Mouse (Mus musculus): ENCODE data around the gene Ccr1. TPM values are rescaled to one million over a fixed set of nuclear protein-coding genes. Genes with fewer than 3 reads are reported as not detected.

Ccr1 gene
- polyA plus RNA-seq (2015; fragmentation: Nextera tagmentation; extraction: Ambion mirVana): 4.2 and 5.8 TPM in 2 replicates

GRCm38 (mm10) chr9:123968290-123968912, at the start of gene Ccr1:
Ccr1 (minus strand) TSS chr9:123968692.
- H3K4me1 ChIP-seq: no peaks in the 10 kb centered on the region
- no peaks in the 10 kb centered on the region for H3K27me3 ChIP-seq
- no peak within 1 kb of the TSS for H3K4me2 ChIP-seq
- no peak for ATAC-seq (ENCODE audit: insufficient number of reproducible peaks, low FRiP score, low TSS enrichment, low read depth)
- no peak within 1 kb of the TSS for H3K9ac ChIP-seq
- H3K9me3 ChIP-seq: no peaks in the 10 kb centered on the region
- H3K36me3 ChIP-seq: no peaks in the 10 kb centered on the region
- H3K4me3 ChIP-seq: no peak within 1 kb of the TSS
- WGBS: 89% methylated on average over 1 of the region's 1 CpGs
- no peak within 1 kb of the TSS for H3K27ac ChIP-seq

GRCm38 (mm10) chr9:124016048-124016447, 47.6 kb upstream of the Ccr1 start:
- H3K4me2 ChIP-seq: no peak overlapping the region
- WGBS: 67% methylated on average over 2 of the region's 2 CpGs
- H3K4me1 ChIP-seq: no peaks in the 10 kb centered on the region
- H3K27me3 ChIP-seq: no peaks in the 10 kb centered on the region
- no peak overlapping the region for H3K4me3 ChIP-seq
- H3K9ac ChIP-seq: no peak overlapping the region
- no peak for ATAC-seq (ENCODE audit: insufficient number of reproducible peaks, low FRiP score, low TSS enrichment, low read depth)
- no peaks in the 10 kb centered on the region for H3K9me3 ChIP-seq
- no peak overlapping the region for H3K27ac ChIP-seq
- H3K36me3 ChIP-seq: no peaks in the 10 kb centered on the region

GRCm38 (mm10) chr9:124014985-124015652, 46.6 kb upstream of the Ccr1 start:
- Histone ChIP-seq H3K4me1 (no peaks in the 10 kb centered on the region), H3K4me3 (no peak overlapping the region), H3K36me3 (no peaks in the 10 kb centered on the region), H3K27ac (no peak overlapping the region), H3K27me3 (no peaks in the 10 kb centered on the region), H3K4me2 (no peak overlapping the region), H3K9me3 (no peaks in the 10 kb centered on the region), H3K9ac (no peak overlapping the region)
- ATAC-seq (ENCODE audit: insufficient number of reproducible peaks, low FRiP score, low TSS enrichment, low read depth): no peak
- WGBS: 74% methylated on average over 2 of the region's 2 CpGs

GRCm38 (mm10) chr9:124013270-124013669, 44.8 kb upstream of the Ccr1 start:
- Histone ChIP-seq H3K9me3 (no peaks in the 10 kb centered on the region), H3K36me3 (no peaks in the 10 kb centered on the region), H3K4me3 (no peak overlapping the region), H3K27me3 (no peaks in the 10 kb centered on the region), H3K9ac (no peak overlapping the region), H3K4me2 (no peak overlapping the region), H3K4me1 (no peaks in the 10 kb centered on the region), H3K27ac (no peak overlapping the region)
- no peak for ATAC-seq (ENCODE audit: insufficient number of reproducible peaks, low FRiP score, low TSS enrichment, low read depth)
- 80% methylated on average over 3 of the region's 3 CpGs for WGBS

- H3K4me2 ChIP-seq: no peak overlapping the region
- no peaks in the 10 kb centered on the region for H3K4me1 ChIP-seq
- no peaks in the 10 kb centered on the region for H3K27me3 ChIP-seq
- WGBS: 66% methylated on average over 2 of the region's 2 CpGs
- no peaks in the 10 kb centered on the region for H3K36me3 ChIP-seq
- H3K9ac ChIP-seq: no peak overlapping the region
- no peak overlapping the region for H3K4me3 ChIP-seq
- no peak for ATAC-seq (ENCODE audit: insufficient number of reproducible peaks, low FRiP score, low TSS enrichment, low read depth)
- no peaks in the 10 kb centered on the region for H3K9me3 ChIP-seq
- H3K27ac ChIP-seq: no peak overlapping the region
Measured at GRCm38 (mm10) chr9:124012691-124013090, 44.2 kb upstream of the Ccr1 start.

GRCm38 (mm10) chr9:123999784-124000183, 31.3 kb upstream of the Ccr1 start:
- WGBS: 85% methylated on average over 2 of the region's 2 CpGs
- Histone ChIP-seq H3K4me1 (no peaks in the 10 kb centered on the region), H3K36me3 (no peaks in the 10 kb centered on the region), H3K27me3 (no peaks in the 10 kb centered on the region), H3K9me3 (no peaks in the 10 kb centered on the region), H3K4me2 (no peak overlapping the region), H3K9ac (no peak overlapping the region), H3K4me3 (no peak overlapping the region), H3K27ac (no peak overlapping the region)
- ATAC-seq (ENCODE audit: insufficient number of reproducible peaks, low FRiP score, low TSS enrichment, low read depth): no peak

GRCm38 (mm10) chr9:123997719-123998118, 29.2 kb upstream of the Ccr1 start:
- Histone ChIP-seq H3K4me3 (no peak overlapping the region), H3K9ac (no peak overlapping the region), H3K4me1 (no peaks in the 10 kb centered on the region), H3K9me3 (no peaks in the 10 kb centered on the region), H3K4me2 (no peak overlapping the region), H3K27ac (no peak overlapping the region), H3K36me3 (no peaks in the 10 kb centered on the region), H3K27me3 (no peaks in the 10 kb centered on the region)
- WGBS: 68% methylated on average over 3 of the region's 3 CpGs
- no peak for ATAC-seq (ENCODE audit: insufficient number of reproducible peaks, low FRiP score, low TSS enrichment, low read depth)

GRCm38 (mm10) chr9:123991312-123991906, 22.9 kb upstream of the Ccr1 start:
- Histone ChIP-seq H3K27ac (no peak overlapping the region), H3K9ac (no peak overlapping the region), H3K36me3 (no peaks in the 10 kb centered on the region), H3K4me3 (no peak overlapping the region), H3K4me1 (no peaks in the 10 kb centered on the region), H3K27me3 (no peaks in the 10 kb centered on the region), H3K4me2 (no peak overlapping the region), H3K9me3 (no peaks in the 10 kb centered on the region)
- WGBS: 38% methylated on average over 1 of the region's 1 CpGs
- ATAC-seq (ENCODE audit: insufficient number of reproducible peaks, low FRiP score, low TSS enrichment, low read depth): no peak

GRCm38 (mm10) chr9:123989671-123990070, 21.2 kb upstream of the Ccr1 start:
- Histone ChIP-seq H3K4me3 (no peak overlapping the region), H3K27me3 (no peaks in the 10 kb centered on the region), H3K36me3 (no peaks in the 10 kb centered on the region), H3K9me3 (no peaks in the 10 kb centered on the region), H3K27ac (no peak overlapping the region), H3K4me2 (no peak overlapping the region), H3K4me1 (no peaks in the 10 kb centered on the region), H3K9ac (no peak overlapping the region)
- no peak for ATAC-seq (ENCODE audit: insufficient number of reproducible peaks, low FRiP score, low TSS enrichment, low read depth)
- 49% methylated on average over 3 of the region's 3 CpGs for WGBS

GRCm38 (mm10) chr9:123986217-123986616, 17.7 kb upstream of the Ccr1 start:
- H3K4me2 ChIP-seq: no peak overlapping the region
- no peaks in the 10 kb centered on the region for H3K4me1 ChIP-seq
- H3K9ac ChIP-seq: no peak overlapping the region
- no peak overlapping the region for H3K27ac ChIP-seq
- H3K4me3 ChIP-seq: no peak overlapping the region
- 80% methylated on average over 2 of the region's 2 CpGs for WGBS
- H3K9me3 ChIP-seq: no peaks in the 10 kb centered on the region
- ATAC-seq (ENCODE audit: insufficient number of reproducible peaks, low FRiP score, low TSS enrichment, low read depth): no peak
- H3K36me3 ChIP-seq: no peaks in the 10 kb centered on the region
- H3K27me3 ChIP-seq: no peaks in the 10 kb centered on the region

- H3K9me3 ChIP-seq: no peaks in the 10 kb centered on the region
- H3K4me1 ChIP-seq: no peaks in the 10 kb centered on the region
- H3K36me3 ChIP-seq: no peaks in the 10 kb centered on the region
- no peak overlapping the region for H3K4me2 ChIP-seq
- no peak overlapping the region for H3K9ac ChIP-seq
- H3K27me3 ChIP-seq: no peaks in the 10 kb centered on the region
- ATAC-seq (ENCODE audit: insufficient number of reproducible peaks, low FRiP score, low TSS enrichment, low read depth): no peak
- no peak overlapping the region for H3K4me3 ChIP-seq
- no peak overlapping the region for H3K27ac ChIP-seq
Measured at GRCm38 (mm10) chr9:123984943-123985342, 16.5 kb upstream of the Ccr1 start.

GRCm38 (mm10) chr9:123982720-123983119, 14.2 kb upstream of the Ccr1 start:
- H3K36me3 ChIP-seq: no peaks in the 10 kb centered on the region
- ATAC-seq (ENCODE audit: insufficient number of reproducible peaks, low FRiP score, low TSS enrichment, low read depth): no peak
- H3K4me3 ChIP-seq: no peak overlapping the region
- WGBS: 75% methylated on average over 1 of the region's 1 CpGs
- H3K9ac ChIP-seq: no peak overlapping the region
- H3K9me3 ChIP-seq: no peaks in the 10 kb centered on the region
- no peak overlapping the region for H3K4me2 ChIP-seq
- H3K27ac ChIP-seq: no peak overlapping the region
- no peaks in the 10 kb centered on the region for H3K4me1 ChIP-seq
- H3K27me3 ChIP-seq: no peaks in the 10 kb centered on the region

All from limb, embryonic 15.5 days (tissue).